Mouse (Mus musculus) heart, adult 2 months (tissue): ENCODE results near the gene P2ry2.

Experiments
- CTCF ChIP-seq: fragments of 200-600 bp; IDR thresholded peaks from 2 replicates; pipeline ENCODE4 v1.8.1; 2022; ENCODE audit warnings: antibody characterized with exemption, mild to moderate bottlenecking, moderate library complexity
- EP300 ChIP-seq: fragments of 200-500 bp; IDR thresholded peaks from 2 replicates; pipeline ENCODE4 v1.6.1; 2011; ENCODE audit warnings: low read depth, low read length, control low read depth; ENCODE audit not compliant: insufficient read depth
- POLR2A ChIP-seq: fragments of 200-500 bp; IDR thresholded peaks from 2 replicates; pipeline ENCODE4 v1.6.1; 2011; ENCODE audit warnings: mild to moderate bottlenecking, low read depth, low read length, control low read depth; ENCODE audit not compliant: insufficient read depth

DNA sequence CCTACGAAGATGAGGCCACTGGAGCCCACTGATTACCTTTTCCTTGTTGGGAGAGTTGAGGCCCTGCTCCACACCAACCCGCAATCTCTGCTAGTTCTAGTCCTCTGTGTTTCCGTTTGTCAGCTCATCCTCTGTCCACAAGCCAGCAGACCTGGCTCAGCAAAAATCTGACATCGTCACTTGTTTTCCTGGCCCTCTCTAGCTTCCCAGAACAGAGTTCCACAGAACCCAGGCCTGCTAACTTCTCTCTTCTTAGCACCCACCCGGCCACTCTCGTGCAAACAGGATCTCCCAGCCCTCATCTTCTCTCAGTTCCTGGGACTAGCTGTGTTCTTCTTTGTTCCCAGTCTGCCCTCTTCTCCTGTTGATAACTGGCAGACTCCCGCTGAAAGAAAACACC lies 60.0 kb downstream of the P2ry2 start:
- TF ChIP-seq CTCF, result no peak
- TF ChIP-seq POLR2A, result peak; percentile 18; the same call in 1 of the 2 replicates
- TF ChIP-seq EP300, result no peak
